Mouse (Mus musculus): Measurements from ENCODE around the gene Mycl.

- TF ChIP-seq USF1 (IDR thresholded peaks at IDR 0.05; ENCODE audit: low read depth, low read length) (no peak), CTCF (IDR thresholded peaks at IDR 0.05 in 2 of 3, conservative IDR thresholded peaks at IDR 0.05 in 1 of 3; ENCODE audit: control insufficient read depth in 1 of 3, insufficient read depth in 1 of 3, low read depth in 2 of 3, low read length in 3 of 3, poor library complexity in 1 of 3, severe bottlenecking in 1 of 3) (no peak)
Observed at GRCm38 (mm10) chr4:122972056-122972455, 23.4 kb upstream of the Mycl start.
